In genomic region chr6:114916715-114916992, GRCm38 (mm10) we compare ENCODE assay signal across 8 mouse cellular contexts. TPM values are rescaled to one million over a fixed set of nuclear protein-coding genes. Genes with fewer than 3 reads are reported as not detected.
DNase-seq lines count a peak whose midpoint lies in the region; ATAC-seq and TF ChIP-seq lines count a peak whose summit lies in the region.

No protein-coding gene starts in this region.

- 8% methylated on average over 5 of the region's 5 CpGs for WGBS in forebrain, embryonic 13.5 days
- WGBS in limb, embryonic 14.5 days, result 2% methylated on average over 5 of the region's 5 CpGs
- WGBS in neural tube, embryonic 12.5 days, result 7% methylated on average over 5 of the region's 5 CpGs

- no peak for TF ChIP-seq POLR2A in limb, embryonic 14.5 days (IDR thresholded peaks at IDR 0.05; ENCODE audit: borderline replicate concordance, extremely low read depth, insufficient read depth, insufficient read length)

- H3K4me2 ChIP-seq in forebrain, embryonic 13.5 days, result peak overlapping the region; percentile 81
- peak overlapping the region; percentile 88 for H3K4me2 ChIP-seq in limb, embryonic 14.5 days (replicated peaks; ENCODE audit: low read depth, low read length, severe bottlenecking)
- peak overlapping the region; percentile 66 for H3K4me2 ChIP-seq in neural tube, embryonic 12.5 days (replicated peaks)

- H3K27ac ChIP-seq in forebrain, embryonic 13.5 days, result peak overlapping the region; percentile 66; the same call in 1 of the 2 replicates
- H3K27ac ChIP-seq in limb, embryonic 14.5 days (replicated peaks; ENCODE audit: low read depth, low read length), result peak overlapping the region; percentile 67
- no peak overlapping the region for H3K27ac ChIP-seq in neural tube, embryonic 12.5 days

- peaks cover 80% of the 10 kb centered on the region for H3K4me1 ChIP-seq in forebrain, embryonic 13.5 days
- peaks cover 77% of the 10 kb centered on the region for H3K4me1 ChIP-seq in limb, embryonic 14.5 days (ENCODE audit: control insufficient read depth, insufficient read depth, low read length)
- H3K4me1 ChIP-seq in neural tube, embryonic 12.5 days, result peaks cover 69% of the 10 kb centered on the region

- peak; percentile 46 for DNase-seq in kidney, postnatal 10 days
- no peak for DNase-seq in kidney, adult 18-20 months
- no peak for DNase-seq in limb, embryonic 14.5 days (ENCODE audit: low spot score)
- DNase-seq in ovary, postnatal 10 days (ENCODE audit: low spot score), result no peak
- no peak for DNase-seq in urinary bladder, adult 18-20 months (ENCODE audit: low spot score in 2 of 2)
- DNase-seq in adrenal gland, postnatal 10 days, result no peak

- ATAC-seq in forebrain, embryonic 13.5 days, result no peak
- ATAC-seq in limb, embryonic 14.5 days (ENCODE audit: low FRiP score, low read depth), result no peak
- no peak for ATAC-seq in neural tube, embryonic 12.5 days (ENCODE audit: low FRiP score, low read depth)

- no peaks in the 10 kb centered on the region for H3K9me3 ChIP-seq in forebrain, embryonic 13.5 days (replicated peaks)
- H3K9me3 ChIP-seq in limb, embryonic 14.5 days (ENCODE audit: control insufficient read depth, low read length), result no peaks in the 10 kb centered on the region
- H3K9me3 ChIP-seq in neural tube, embryonic 12.5 days, result no peaks in the 10 kb centered on the region

- H3K4me3 ChIP-seq in forebrain, embryonic 13.5 days, result peak overlapping the region; percentile 23
- H3K4me3 ChIP-seq in limb, embryonic 14.5 days (replicated peaks; ENCODE audit: low read length), result peak overlapping the region; percentile 56
- 0 out of 2 replicates have a peak overlapping the region, but pooled peaks have one; percentile 2 for H3K4me3 ChIP-seq in neural tube, embryonic 12.5 days

- H3K27me3 ChIP-seq in forebrain, embryonic 13.5 days, result no peaks in the 10 kb centered on the region
- no peaks in the 10 kb centered on the region for H3K27me3 ChIP-seq in limb, embryonic 14.5 days (ENCODE audit: control insufficient read depth, insufficient read depth, low read length)
- H3K27me3 ChIP-seq in neural tube, embryonic 12.5 days (replicated peaks), result no peaks in the 10 kb centered on the region

- no peaks in the 10 kb centered on the region for H3K36me3 ChIP-seq in forebrain, embryonic 13.5 days (ENCODE audit: poor library complexity, severe bottlenecking)
- H3K36me3 ChIP-seq in limb, embryonic 14.5 days (ENCODE audit: control insufficient read depth, insufficient read depth, low read length), result peaks cover 4% of the 10 kb centered on the region
- H3K36me3 ChIP-seq in neural tube, embryonic 12.5 days, result no peaks in the 10 kb centered on the region

- H3K9ac ChIP-seq in forebrain, embryonic 13.5 days, result peak overlapping the region; percentile 37
- peak overlapping the region; percentile 28 for H3K9ac ChIP-seq in limb, embryonic 14.5 days (ENCODE audit: low read depth, low read length, severe bottlenecking)
- 0 out of 2 replicates have a peak overlapping the region, but pooled peaks have one; percentile 26 for H3K9ac ChIP-seq in neural tube, embryonic 12.5 days

RNA-seq across cellular contexts. Expression of gene Vgll4, which starts 53.1 kb away (rescaled TPM):
- polyA plus RNA-seq in forebrain, embryonic 13.5 days (2015; fragmentation: Nextera tagmentation; extraction: Ambion mirVana), result 81.5 and 84.3 TPM in 2 replicates
- 70.1 and 91.7 TPM in 2 replicates for polyA plus RNA-seq in limb, embryonic 14.5 days (2012; rRNA removed)
- polyA plus RNA-seq in limb, embryonic 14.5 days (2014; fragmentation: Nextera tagmentation; extraction: Ambion mirVana), result 103 and 113 TPM in 2 replicates
- polyA plus RNA-seq in neural tube, embryonic 12.5 days (2016; fragmentation: Nextera tagmentation; extraction: Ambion mirVana), result 81.7 and 85.3 TPM in 2 replicates
- total RNA-seq in adrenal gland, postnatal 10 days (2021), result 10 to 100 TPM; 82.4 to 93.1 TPM

Comparison
In these comparisons a context has a peak if more than half of its experiments do, and no peak if none do; other contexts are left out.
1. H3K4me3 ChIP-seq: peak in every context shown above with its lines; median percentile 56 in limb, embryonic 14.5 days; 23 in forebrain, embryonic 13.5 days; 2 in neural tube, embryonic 12.5 days.